Mouse (Mus musculus) embryonic facial prominence, embryonic 11.5 days (tissue): ENCODE results near the gene Gm20388. TPM values are rescaled to one million over a fixed set of nuclear protein-coding genes. Genes with fewer than 3 reads are reported as not detected.
A peak's percentile ranks its signal among the peaks of the same experiment; 100 is the strongest.

Source experiments
- ATAC-seq: fragments of 200-750 bp; cut with Nextera tagmentation; replicated peaks from 2 replicates; pipeline ENCODE4 v1.8.0; 2017; ENCODE audit warnings: low read depth; ENCODE audit not compliant: insufficient number of reproducible peaks, low FRiP score, low TSS enrichment
- DNase-seq: peaks from one replicate; pipeline ENCODE4 v3.0.0-alpha.2; 2015; ENCODE audit warnings: low spot score
- H3K27ac ChIP-seq: fragments of 300-500 bp; sonication (generic); replicated peaks from 2 replicates; pipeline ENCODE4 v1.5.1; 2014; ENCODE audit warnings: mild to moderate bottlenecking, low read depth, low read length, control low read depth
- H3K27me3 ChIP-seq: fragments of 300-500 bp; sonication (generic); 2 replicates; pipeline ENCODE4 v1.6.1; 2014; ENCODE audit warnings: mild to moderate bottlenecking, low read length, moderate library complexity, mixed read lengths; ENCODE audit not compliant: control insufficient read depth, insufficient read depth
- H3K36me3 ChIP-seq: fragments of 300-500 bp; sonication (generic); replicated peaks from 2 replicates; pipeline ENCODE4 v1.6.1; 2014; ENCODE audit warnings: low read depth, mild to moderate bottlenecking, low read length, moderate library complexity, mixed read lengths; ENCODE audit not compliant: control insufficient read depth, insufficient read depth
- H3K4me1 ChIP-seq: fragments of 300-500 bp; sonication (generic); 2 replicates; pipeline ENCODE4 v1.6.1; 2014; ENCODE audit warnings: low read length, mixed read lengths; ENCODE audit not compliant: control insufficient read depth, insufficient read depth
- H3K4me2 ChIP-seq: fragments of 300-500 bp; sonication (generic); 2 replicates; pipeline ENCODE4 v1.6.1; 2014; ENCODE audit warnings: low read depth, mild to moderate bottlenecking, control low read depth, low read length, moderate library complexity
- H3K4me3 ChIP-seq: fragments of 300-500 bp; sonication (generic); 2 replicates; pipeline ENCODE4 v1.5.1; 2014; ENCODE audit warnings: low read depth, low read length, control low read depth
- H3K9ac ChIP-seq: fragments of 300-500 bp; sonication (generic); replicated peaks from 2 replicates; pipeline ENCODE4 v1.6.1; 2014; ENCODE audit warnings: mild to moderate bottlenecking, control low read depth, low read length
- H3K9me3 ChIP-seq: fragments of 300-500 bp; sonication (generic); replicated peaks from 2 replicates; pipeline ENCODE4 v1.6.1; 2016; ENCODE audit warnings: mild to moderate bottlenecking, low read length, inconsistent platforms, mixed read lengths; ENCODE audit not compliant: control insufficient read depth
- WGBS: fragments of 180-500 bp; shearing (Covaris S2); extraction: QIAGEN DNeasy Blood & Tissue Kit; methylation state at CpG from one replicate; pipeline ENCODE4 v1.1.7; 2014; 5-methylcytosine and 5-hydroxymethylcytosine counted together
- polyA plus RNA-seq: library from polyadenylated mRNA; unstranded; fragments of >200 nt; fragmentation: Nextera tagmentation; extraction: Ambion mirVana; gene quantifications from 2 replicates; pipeline ENCODE4 v1.2.1, GENCODE M21; 2014

The Gm20388 gene
- polyA plus RNA-seq, 1 experiment from 2014 or later: 3.1 TPM

- peak overlapping the region; percentile 61 for H3K27ac ChIP-seq
- H3K4me3 ChIP-seq: no peak overlapping the region
- H3K9me3 ChIP-seq: no peaks in the 10 kb centered on the region
Measured at GRCm38 (mm10) chr8:120533380-120533779, 622.7 kb downstream of the Gm20388 start.

GRCm38 (mm10) chr8:120534080-120534479 is 623.4 kb downstream of the Gm20388 start:
- Histone ChIP-seq H3K4me3 (no peak overlapping the region), H3K9ac (no peak overlapping the region), H3K4me2 (no peak overlapping the region), H3K27me3 (peaks cover 3% of the 10 kb centered on the region; the same call in 1 of the 2 replicates), H3K27ac (no peak overlapping the region), H3K36me3 (no peaks in the 10 kb centered on the region), H3K4me1 (peaks cover 54% of the 10 kb centered on the region), H3K9me3 (no peaks in the 10 kb centered on the region)
- WGBS: 30% methylated on average over 8 of the region's 8 CpGs
- ATAC-seq: no peak
- DNase-seq: no peak

More at GRCm38 (mm10) chr8:120533380-120533779, 622.7 kb downstream of the Gm20388 start:
- ATAC-seq (no peak), DNase-seq (no peak)
- H3K4me1 ChIP-seq: peaks cover 47% of the 10 kb centered on the region
- 30% methylated on average over 3 of the region's 3 CpGs for WGBS
- H3K36me3 ChIP-seq: no peaks in the 10 kb centered on the region
- peaks cover 3% of the 10 kb centered on the region; the same call in 1 of the 2 replicates for H3K27me3 ChIP-seq
- H3K4me2 ChIP-seq: peak overlapping the region; percentile 40
- H3K9ac ChIP-seq: peak overlapping the region; percentile 4; the same call in 1 of the 2 replicates

GRCm38 (mm10) chr8:120534504-120535368 is 624.1 kb downstream of the Gm20388 start:
- Histone ChIP-seq H3K4me3 (0 out of 2 replicates have a peak overlapping the region, but pooled peaks have one; percentile 62), H3K27me3 (peaks cover 3% of the 10 kb centered on the region; the same call in 1 of the 2 replicates), H3K36me3 (no peaks in the 10 kb centered on the region), H3K9me3 (no peaks in the 10 kb centered on the region), H3K9ac (no peak overlapping the region; the same call in 1 of the 2 replicates), H3K27ac (0 out of 2 replicates have a peak overlapping the region, but pooled peaks have one; percentile 3), H3K4me2 (peak overlapping the region; percentile 98), H3K4me1 (peaks cover 60% of the 10 kb centered on the region)
- DNase-seq: peak; percentile 89
- ATAC-seq: peak; percentile 68
- WGBS: 11% methylated on average over 14 of the region's 14 CpGs

GRCm38 (mm10) chr8:120535452-120536305 is 625.0 kb downstream of the Gm20388 start:
- H3K27ac ChIP-seq: peak overlapping the region; percentile 59; the same call in 1 of the 2 replicates
- no peaks in the 10 kb centered on the region for H3K36me3 ChIP-seq
- DNase-seq (peak; percentile 63), ATAC-seq (no peak)
- H3K4me2 ChIP-seq: peak overlapping the region; percentile 98
- no peaks in the 10 kb centered on the region for H3K9me3 ChIP-seq
- peak overlapping the region; percentile 58 for H3K9ac ChIP-seq
- H3K4me3 ChIP-seq: peak overlapping the region; percentile 62
- H3K4me1 ChIP-seq: peaks cover 61% of the 10 kb centered on the region
- peaks cover 3% of the 10 kb centered on the region; the same call in 1 of the 2 replicates for H3K27me3 ChIP-seq
- WGBS: under 1% methylated on average over 79 of the region's 79 CpGs

GRCm38 (mm10) chr8:120536306-120537206 is 625.9 kb downstream of the Gm20388 start:
- DNase-seq (peak; percentile 52), ATAC-seq (peak; percentile 16)
- Histone ChIP-seq H3K9ac (peak overlapping the region; percentile 61), H3K27ac (peak overlapping the region; percentile 84; the same call in 1 of the 2 replicates), H3K4me1 (peaks cover 58% of the 10 kb centered on the region), H3K9me3 (no peaks in the 10 kb centered on the region), H3K4me3 (peak overlapping the region; percentile 62), H3K36me3 (no peaks in the 10 kb centered on the region), H3K27me3 (peaks cover 3% of the 10 kb centered on the region; the same call in 1 of the 2 replicates), H3K4me2 (peak overlapping the region; percentile 98)
- under 1% methylated on average over 61 of the region's 61 CpGs for WGBS

- ATAC-seq: peak; percentile 15
- Histone ChIP-seq H3K36me3 (no peaks in the 10 kb centered on the region), H3K4me3 (peak overlapping the region; percentile 62), H3K4me2 (peak overlapping the region; percentile 98), H3K27ac (peak overlapping the region; percentile 84), H3K4me1 (peaks cover 52% of the 10 kb centered on the region), H3K27me3 (peaks cover 3% of the 10 kb centered on the region; the same call in 1 of the 2 replicates), H3K9me3 (no peaks in the 10 kb centered on the region), H3K9ac (peak overlapping the region; percentile 61)
- WGBS: 1% methylated on average over 76 of the region's 79 CpGs
- peak; percentile 82 for DNase-seq
Measured at GRCm38 (mm10) chr8:120537207-120537817, 626.7 kb downstream of the Gm20388 start.
